Mouse (Mus musculus) limb, embryonic 12.5 days (tissue): ENCODE data around the gene Tcam1. TPM values are rescaled to one million over a fixed set of nuclear protein-coding genes. Genes with fewer than 3 reads are reported as not detected.

Source experiments
- ATAC-seq: fragments of 200-750 bp; cut with Nextera tagmentation; 2 replicates; pipeline ENCODE4 v1.8.0; 2017; ENCODE audit warnings: low read depth, moderate TSS enrichment; ENCODE audit not compliant: insufficient number of reproducible peaks, insufficient read depth, low FRiP score, low TSS enrichment
- H3K27ac ChIP-seq: fragments of 300-500 bp; sonication (generic); 2 replicates; pipeline ENCODE4 v1.5.1; 2016; ENCODE audit warnings: mild to moderate bottlenecking, moderate library complexity
- H3K27me3 ChIP-seq: fragments of 300-500 bp; sonication (generic); 2 replicates; pipeline ENCODE4 v1.6.1; 2016; ENCODE audit warnings: mild to moderate bottlenecking, moderate library complexity
- H3K36me3 ChIP-seq: fragments of 300-500 bp; sonication (generic); 2 replicates; pipeline ENCODE4 v1.6.1; 2016; ENCODE audit warnings: mild to moderate bottlenecking, moderate library complexity
- H3K4me1 ChIP-seq: fragments of 300-500 bp; sonication (generic); replicated peaks from 2 replicates; pipeline ENCODE4 v1.6.1; 2016
- H3K4me2 ChIP-seq: fragments of 300-500 bp; sonication (generic); 2 replicates; pipeline ENCODE4 v1.6.1; 2016; ENCODE audit warnings: mild to moderate bottlenecking, moderate library complexity
- H3K4me3 ChIP-seq: fragments of 300-500 bp; sonication (generic); replicated peaks from 2 replicates; pipeline ENCODE4 v1.5.1; 2016; ENCODE audit warnings: mild to moderate bottlenecking
- H3K9ac ChIP-seq: fragments of 300-500 bp; sonication (generic); replicated peaks from 2 replicates; pipeline ENCODE4 v1.6.1; 2016; ENCODE audit warnings: mild to moderate bottlenecking, moderate library complexity
- H3K9me3 ChIP-seq: fragments of 300-500 bp; sonication (generic); 2 replicates; pipeline ENCODE4 v1.6.1; 2016; ENCODE audit warnings: mild to moderate bottlenecking, moderate library complexity
- WGBS: fragments of 180-500 bp; shearing (Covaris S2); methylation state at CpG from one replicate; pipeline ENCODE4 v1.1.7; 2016; 5-methylcytosine and 5-hydroxymethylcytosine counted together
- polyA plus RNA-seq: library from polyadenylated mRNA; unstranded; fragments of >200 nt; fragmentation: Nextera tagmentation; extraction: Ambion mirVana; gene quantifications from 2 replicates; pipeline ENCODE4 v1.2.1, GENCODE M21; 2016

Tcam1 gene
- polyA plus RNA-seq, 1 experiment from 2014 or later: 0.30 TPM

DNA sequence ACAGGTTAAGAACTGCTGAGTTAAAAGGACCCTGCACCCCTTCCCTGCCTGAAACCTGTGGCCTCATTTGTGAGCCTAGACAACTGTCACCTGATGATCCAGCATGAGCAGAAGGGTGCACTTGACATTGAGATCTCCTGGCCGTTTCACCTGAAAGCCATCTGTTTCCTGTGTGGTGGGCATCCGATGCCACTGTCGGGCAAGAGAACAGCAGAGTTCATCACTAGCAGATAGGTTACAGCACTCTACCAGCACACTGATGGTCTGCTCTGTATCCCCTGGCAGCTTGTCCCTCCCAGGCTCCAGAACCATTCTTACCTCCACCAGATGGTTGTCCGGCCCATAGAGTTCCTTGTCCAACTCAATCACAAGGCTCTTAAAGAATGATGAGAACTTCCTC lies 10.9 kb upstream of the Tcam1 start:
- Histone ChIP-seq H3K27ac (no peak overlapping the region), H3K36me3 (peaks cover 68% of the 10 kb centered on the region), H3K9me3 (no peaks in the 10 kb centered on the region), H3K27me3 (no peaks in the 10 kb centered on the region), H3K4me2 (no peak overlapping the region), H3K4me3 (no peak overlapping the region), H3K4me1 (peaks cover 38% of the 10 kb centered on the region), H3K9ac (no peak overlapping the region)
- no peak for ATAC-seq
- WGBS: 92% methylated on average over 4 of the region's 4 CpGs

DNA sequence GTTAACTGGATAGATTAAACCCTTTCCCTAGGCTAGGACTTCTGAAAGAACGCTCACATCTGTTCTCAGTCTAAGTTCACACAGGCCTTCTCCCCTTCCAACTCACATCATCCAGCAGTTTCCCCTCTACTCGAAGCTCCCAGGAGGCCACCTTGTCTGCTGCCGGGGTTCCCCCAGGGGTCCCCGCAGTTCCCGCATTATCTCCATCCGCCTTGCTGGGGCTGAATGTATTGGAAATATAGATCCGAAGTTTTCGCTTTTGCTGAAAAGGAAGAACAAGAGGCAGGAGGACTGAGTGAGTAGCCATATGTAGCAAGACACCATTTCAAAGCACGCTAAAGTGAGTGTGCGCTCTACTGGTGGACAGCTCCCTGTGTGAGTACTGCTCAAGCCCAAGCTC lies 10.0 kb upstream of the Tcam1 start:
- Histone ChIP-seq H3K27me3 (no peaks in the 10 kb centered on the region), H3K4me3 (peak overlapping the region; percentile 30), H3K4me1 (peaks cover 45% of the 10 kb centered on the region), H3K27ac (peak overlapping the region; percentile 93; the same call in 1 of the 2 replicates), H3K36me3 (peaks cover 59% of the 10 kb centered on the region), H3K4me2 (peak overlapping the region; percentile 51; the same call in 1 of the 2 replicates), H3K9ac (no peak overlapping the region), H3K9me3 (no peaks in the 10 kb centered on the region)
- no peak for ATAC-seq
- 91% methylated on average over 10 of the region's 10 CpGs for WGBS

DNA sequence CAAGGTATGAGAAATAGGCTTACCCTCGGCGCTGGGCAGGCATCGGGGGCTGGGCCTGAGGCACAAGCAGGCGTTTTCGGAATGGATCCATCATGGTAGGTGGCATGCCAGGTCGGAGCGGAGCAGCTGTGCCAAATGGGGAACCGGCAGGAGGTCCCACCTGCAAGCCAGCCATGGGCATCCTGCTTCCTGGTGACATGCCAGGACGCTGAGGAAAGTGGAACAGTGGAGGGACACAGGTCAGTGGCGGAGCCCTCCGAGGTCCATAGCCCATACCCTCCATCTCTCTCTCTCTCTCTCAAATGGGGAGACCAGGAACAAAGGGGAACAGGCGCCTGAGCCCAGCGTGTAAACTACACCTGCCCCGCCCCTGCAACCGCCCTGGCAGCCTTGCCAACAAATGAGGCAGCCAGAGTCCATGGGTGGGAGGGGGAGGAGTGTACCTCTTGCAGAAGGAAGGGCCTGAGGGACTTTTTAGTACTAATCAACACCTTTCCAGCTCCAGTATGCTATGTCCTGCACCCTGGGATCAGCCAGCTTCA lies 9.1 kb upstream of the Tcam1 start:
- Histone ChIP-seq H3K36me3 (peaks cover 50% of the 10 kb centered on the region), H3K4me1 (peaks cover 48% of the 10 kb centered on the region), H3K27ac (peak overlapping the region; percentile 93), H3K27me3 (no peaks in the 10 kb centered on the region), H3K4me3 (peak overlapping the region; percentile 30), H3K9me3 (no peaks in the 10 kb centered on the region), H3K9ac (0 out of 2 replicates have a peak overlapping the region, but pooled peaks have one; percentile 40), H3K4me2 (peak overlapping the region; percentile 51)
- 45% methylated on average over 15 of the region's 15 CpGs for WGBS
- no peak for ATAC-seq

DNA sequence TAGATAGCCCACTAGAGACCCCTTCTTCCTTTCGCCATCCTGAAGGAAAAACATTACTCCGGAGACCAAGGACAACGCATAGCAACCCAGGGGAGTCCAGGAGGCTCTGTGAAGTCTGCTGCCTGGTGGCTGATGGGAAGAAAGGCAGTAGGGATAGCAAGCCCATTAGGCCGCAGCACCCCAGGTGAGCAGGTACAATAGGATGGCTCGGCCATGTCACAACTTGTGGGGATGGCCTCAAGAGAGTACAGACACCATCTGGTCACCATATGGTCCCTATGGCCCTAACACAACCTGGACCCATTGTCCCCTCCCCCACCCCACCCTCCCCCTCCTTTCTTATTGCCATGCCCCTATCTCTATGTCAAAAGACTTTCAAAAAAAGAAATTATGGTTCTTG lies 8.6 kb upstream of the Tcam1 start:
- H3K4me3 ChIP-seq: peak overlapping the region; percentile 30
- 23% methylated on average over 5 of the region's 5 CpGs for WGBS
- H3K4me1 ChIP-seq: peaks cover 48% of the 10 kb centered on the region
- H3K36me3 ChIP-seq: peaks cover 45% of the 10 kb centered on the region
- no peaks in the 10 kb centered on the region for H3K27me3 ChIP-seq
- peak overlapping the region; percentile 93 for H3K27ac ChIP-seq
- no peak for ATAC-seq
- H3K9me3 ChIP-seq: no peaks in the 10 kb centered on the region
- H3K4me2 ChIP-seq: peak overlapping the region; percentile 51
- 0 out of 2 replicates have a peak overlapping the region, but pooled peaks have one; percentile 40 for H3K9ac ChIP-seq

- Histone ChIP-seq H3K36me3 (peaks cover 39% of the 10 kb centered on the region), H3K27me3 (no peaks in the 10 kb centered on the region), H3K4me3 (peak overlapping the region; percentile 30), H3K4me2 (peak overlapping the region; percentile 51), H3K9ac (peak overlapping the region; percentile 35), H3K4me1 (peaks cover 50% of the 10 kb centered on the region), H3K27ac (peak overlapping the region; percentile 93), H3K9me3 (no peaks in the 10 kb centered on the region)
- no peak for ATAC-seq
- WGBS: 9% methylated on average over 8 of the region's 8 CpGs
These were observed 8.0 kb upstream of the Tcam1 start for GRCm38 (mm10) chr11:106268326-106269059.

DNA sequence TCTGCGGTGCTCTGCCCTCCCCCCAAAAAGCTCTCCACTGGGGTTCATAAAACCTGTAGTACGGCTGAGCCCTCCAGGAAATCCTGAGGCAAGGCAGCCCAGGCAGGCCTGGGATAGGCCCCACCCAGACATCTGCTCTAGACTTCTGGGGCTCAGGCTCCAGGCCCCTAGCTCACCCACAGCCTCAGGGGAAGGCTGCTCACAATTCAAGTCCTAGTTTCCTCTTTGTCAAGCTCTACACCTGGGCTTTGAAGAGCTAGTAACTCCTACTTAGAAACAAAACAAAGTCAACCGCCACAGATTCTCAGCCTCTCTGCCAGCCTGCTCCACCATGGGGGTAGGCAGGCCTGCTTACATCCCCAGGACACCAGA lies 7.4 kb upstream of the Tcam1 start:
- no peaks in the 10 kb centered on the region for H3K27me3 ChIP-seq
- H3K4me2 ChIP-seq: peak overlapping the region; percentile 51
- 0 out of 2 replicates have a peak, but pooled peaks have one; percentile 12 for ATAC-seq
- H3K36me3 ChIP-seq: peaks cover 33% of the 10 kb centered on the region
- peak overlapping the region; percentile 93 for H3K27ac ChIP-seq
- 5% methylated on average over 3 of the region's 3 CpGs for WGBS
- H3K4me3 ChIP-seq: peak overlapping the region; percentile 30
- H3K9me3 ChIP-seq: no peaks in the 10 kb centered on the region
- peak overlapping the region; percentile 35 for H3K9ac ChIP-seq
- peaks cover 55% of the 10 kb centered on the region for H3K4me1 ChIP-seq

DNA sequence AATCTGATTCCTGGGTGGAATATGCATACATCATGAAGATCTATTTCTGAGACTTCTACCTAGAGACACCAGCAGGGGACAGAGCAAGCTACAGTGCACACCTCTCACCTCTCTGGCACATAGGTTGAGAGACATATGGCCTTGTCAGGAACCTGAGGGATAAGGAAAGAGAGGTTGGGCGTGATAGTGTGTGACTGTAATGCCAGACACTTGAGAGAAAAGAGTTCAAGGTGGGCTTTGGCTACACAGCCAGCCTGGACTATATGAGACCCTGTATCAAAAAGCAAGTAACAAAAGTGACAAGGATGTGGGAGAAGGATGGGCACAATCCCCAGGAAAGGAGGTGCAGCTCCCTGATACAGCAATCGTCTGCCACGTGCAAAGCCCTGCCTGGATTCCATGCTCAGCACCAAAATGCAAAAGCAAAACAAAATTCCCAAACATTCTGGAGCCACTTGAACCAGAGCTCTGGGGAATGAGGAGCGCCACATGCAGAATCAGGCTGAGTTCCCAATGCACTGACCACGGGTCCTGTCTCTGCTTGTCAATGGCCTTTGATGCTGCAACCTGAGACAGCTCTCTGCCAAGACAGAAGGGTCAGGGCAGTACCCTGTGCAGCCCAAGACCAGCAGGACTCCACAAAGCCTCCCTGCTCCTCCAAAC lies 5.2 kb upstream of the Tcam1 start:
- peak overlapping the region; percentile 96 for H3K27ac ChIP-seq
- peak overlapping the region; percentile 93 for H3K4me2 ChIP-seq
- no peak for ATAC-seq
- H3K36me3 ChIP-seq: peaks cover 11% of the 10 kb centered on the region
- H3K9ac ChIP-seq: peak overlapping the region; percentile 99
- H3K4me1 ChIP-seq: peaks cover 69% of the 10 kb centered on the region
- H3K27me3 ChIP-seq: no peaks in the 10 kb centered on the region
- WGBS: 27% methylated on average over 5 of the region's 5 CpGs
- peak overlapping the region; percentile 99 for H3K4me3 ChIP-seq
- H3K9me3 ChIP-seq: no peaks in the 10 kb centered on the region

GRCm38 (mm10) chr11:106271794-106272643 lies 4.5 kb upstream of the Tcam1 start:
- peaks cover 69% of the 10 kb centered on the region for H3K4me1 ChIP-seq
- peak overlapping the region; percentile 93 for H3K4me2 ChIP-seq
- H3K27me3 ChIP-seq: no peaks in the 10 kb centered on the region
- 1% methylated on average over 41 of the region's 41 CpGs for WGBS
- ATAC-seq: no peak; the same call in 1 of the 2 replicates
- H3K27ac ChIP-seq: peak overlapping the region; percentile 96
- peak overlapping the region; percentile 99 for H3K4me3 ChIP-seq
- H3K9me3 ChIP-seq: no peaks in the 10 kb centered on the region
- H3K9ac ChIP-seq: peak overlapping the region; percentile 99
- peaks cover 3% of the 10 kb centered on the region for H3K36me3 ChIP-seq

GRCm38 (mm10) chr11:106272644-106273310 lies 3.7 kb upstream of the Tcam1 start, which contains the start of gene Smarcd2:
Smarcd2 (minus strand) TSS chr11:106272972.
- 0 out of 2 replicates have a peak, but pooled peaks cover 3% of the 10 kb centered on the region for H3K27me3 ChIP-seq
- peak within 1 kb of the TSS; percentile 99 for H3K9ac ChIP-seq
- no peaks in the 10 kb centered on the region; the same call in 1 of the 2 replicates for H3K36me3 ChIP-seq
- ATAC-seq: peak; percentile 88
- H3K4me3 ChIP-seq: peak within 1 kb of the TSS; percentile 99
- WGBS: under 1% methylated on average over 72 of the region's 72 CpGs
- peak within 1 kb of the TSS; percentile 96 for H3K27ac ChIP-seq
- H3K4me2 ChIP-seq: peak within 1 kb of the TSS; percentile 93
- H3K9me3 ChIP-seq: no peaks in the 10 kb centered on the region
- H3K4me1 ChIP-seq: peaks cover 62% of the 10 kb centered on the region

- peak overlapping the region; percentile 69 for H3K9ac ChIP-seq
These were observed 3.2 kb upstream of the Tcam1 start for GRCm38 (mm10) chr11:106273311-106273684.

More at GRCm38 (mm10) chr11:106273311-106273684, 3.2 kb upstream of the Tcam1 start:
- H3K4me2 ChIP-seq: peak overlapping the region; percentile 71
- ATAC-seq: no peak; the same call in 1 of the 2 replicates
- peak overlapping the region; percentile 99 for H3K4me3 ChIP-seq
- peak overlapping the region; percentile 87 for H3K27ac ChIP-seq
- no peaks in the 10 kb centered on the region; the same call in 1 of the 2 replicates for H3K36me3 ChIP-seq
- 10% methylated on average over 16 of the region's 16 CpGs for WGBS
- H3K4me1 ChIP-seq: peaks cover 56% of the 10 kb centered on the region
- H3K9me3 ChIP-seq: no peaks in the 10 kb centered on the region
- peaks cover 3% of the 10 kb centered on the region; the same call in 1 of the 2 replicates for H3K27me3 ChIP-seq
